Mouse (Mus musculus): ENCODE data around the gene Usp1. TPM values are rescaled to one million over a fixed set of nuclear protein-coding genes. Genes with fewer than 3 reads are reported as not detected.

The Usp1 gene
- 47.9 TPM for polyA plus RNA-seq (2017; shearing (Covaris generic))

GRCm38 (mm10) chr4:98923568-98924070, at the start of gene Usp1:
Usp1 (plus strand) TSS chr4:98923810.

Other genes with a start within 250 kb of the Usp1 start
- gene L1td1, start 197.1 kb upstream of the Usp1 start, polyA plus RNA-seq (2017; shearing (Covaris generic)): not detected
- gene Kank4, start 106.3 kb upstream of the Usp1 start, polyA plus RNA-seq (2017; shearing (Covaris generic)): 0.30 TPM
- not detected for gene I0C0044D17Rik, start 100.0 kb upstream of the Usp1 start, polyA plus RNA-seq (2017; shearing (Covaris generic))
- gene Angptl3, start 107.1 kb downstream of the Usp1 start, polyA plus RNA-seq (2017; shearing (Covaris generic)): not detected
- gene Dock7, start 197.1 kb downstream of the Usp1 start, polyA plus RNA-seq (2017; shearing (Covaris generic)): 1.5 TPM

All from effector memory CD4-positive, alpha-beta T cell, adult 7 months (primary cell).